Mouse (Mus musculus) kidney, embryonic 14.5 days (tissue): Measurements from ENCODE around the gene Sqor. TPM values are rescaled to one million over a fixed set of nuclear protein-coding genes. Genes with fewer than 3 reads are reported as not detected.
A peak's percentile ranks its signal among the peaks of the same experiment; 100 is the strongest.

Experiments
- ATAC-seq: fragments of 200-750 bp; cut with Nextera tagmentation; 2 replicates; pipeline ENCODE4 v1.8.0; 2017; ENCODE audit warnings: moderate number of reproducible peaks, mild to moderate bottlenecking, moderate TSS enrichment, moderate library complexity; ENCODE audit not compliant: low FRiP score, low TSS enrichment
- H3K27ac ChIP-seq: fragments of 300-500 bp; sonication (generic); 2 replicates; pipeline ENCODE4 v1.5.1; 2014; ENCODE audit warnings: low read depth, mild to moderate bottlenecking, low read length, moderate library complexity, mixed read lengths
- H3K27me3 ChIP-seq: fragments of 300-500 bp; sonication (generic); 2 replicates; pipeline ENCODE4 v1.6.1; 2014; ENCODE audit warnings: mild to moderate bottlenecking, low read length; ENCODE audit not compliant: control insufficient read depth, insufficient read depth
- H3K36me3 ChIP-seq: fragments of 300-500 bp; sonication (generic); 2 replicates; pipeline ENCODE4 v1.6.1; 2014; ENCODE audit warnings: low read length, mixed read lengths; ENCODE audit not compliant: control insufficient read depth, insufficient read depth
- H3K4me1 ChIP-seq: fragments of 300-500 bp; sonication (generic); 2 replicates; pipeline ENCODE4 v1.6.1; 2014; ENCODE audit warnings: low read length, mixed read lengths; ENCODE audit not compliant: control insufficient read depth, insufficient read depth
- H3K4me2 ChIP-seq: fragments of 300-500 bp; sonication (generic); replicated peaks from 2 replicates; pipeline ENCODE4 v1.6.1; 2014; ENCODE audit warnings: low read depth, mild to moderate bottlenecking, low read length
- H3K4me3 ChIP-seq: fragments of 300-500 bp; sonication (generic); 2 replicates; pipeline ENCODE4 v1.5.1; 2014; ENCODE audit warnings: mild to moderate bottlenecking, low read length
- H3K9ac ChIP-seq: fragments of 300-500 bp; sonication (generic); 2 replicates; pipeline ENCODE4 v1.6.1; 2014; ENCODE audit warnings: low read depth, mild to moderate bottlenecking, low read length, moderate library complexity
- H3K9me3 ChIP-seq: fragments of 300-500 bp; sonication (generic); 2 replicates; pipeline ENCODE4 v1.6.1; 2016; ENCODE audit warnings: low read length; ENCODE audit not compliant: control insufficient read depth
- WGBS: fragments of 180-500 bp; shearing (Covaris S2); extraction: QIAGEN DNeasy Blood & Tissue Kit; methylation state at CpG from one replicate; pipeline ENCODE4 v1.1.7; 2014; 5-methylcytosine and 5-hydroxymethylcytosine counted together
- polyA plus RNA-seq: library from polyadenylated mRNA; unstranded; fragments of >200 nt; fragmentation: Nextera tagmentation; extraction: Ambion mirVana; gene quantifications from 2 replicates; pipeline ENCODE4 v1.2.1, GENCODE M21; 2014

The Sqor gene
- polyA plus RNA-seq, 1 experiment from 2014 or later: 11.8 TPM

GRCm38 (mm10) chr2:122746461-122746860 lies 18.6 kb upstream of the Sqor start:
- no peak overlapping the region for H3K4me2 ChIP-seq
- no peaks in the 10 kb centered on the region for H3K4me1 ChIP-seq
- H3K27me3 ChIP-seq: no peaks in the 10 kb centered on the region
- no peak overlapping the region for H3K4me3 ChIP-seq
- H3K27ac ChIP-seq: no peak overlapping the region
- no peak overlapping the region for H3K9ac ChIP-seq
- 92% methylated on average over 9 of the region's 9 CpGs for WGBS
- no peak for ATAC-seq
- H3K36me3 ChIP-seq: peaks cover 36% of the 10 kb centered on the region; the same call in 1 of the 2 replicates
- H3K9me3 ChIP-seq: no peaks in the 10 kb centered on the region

DNA sequence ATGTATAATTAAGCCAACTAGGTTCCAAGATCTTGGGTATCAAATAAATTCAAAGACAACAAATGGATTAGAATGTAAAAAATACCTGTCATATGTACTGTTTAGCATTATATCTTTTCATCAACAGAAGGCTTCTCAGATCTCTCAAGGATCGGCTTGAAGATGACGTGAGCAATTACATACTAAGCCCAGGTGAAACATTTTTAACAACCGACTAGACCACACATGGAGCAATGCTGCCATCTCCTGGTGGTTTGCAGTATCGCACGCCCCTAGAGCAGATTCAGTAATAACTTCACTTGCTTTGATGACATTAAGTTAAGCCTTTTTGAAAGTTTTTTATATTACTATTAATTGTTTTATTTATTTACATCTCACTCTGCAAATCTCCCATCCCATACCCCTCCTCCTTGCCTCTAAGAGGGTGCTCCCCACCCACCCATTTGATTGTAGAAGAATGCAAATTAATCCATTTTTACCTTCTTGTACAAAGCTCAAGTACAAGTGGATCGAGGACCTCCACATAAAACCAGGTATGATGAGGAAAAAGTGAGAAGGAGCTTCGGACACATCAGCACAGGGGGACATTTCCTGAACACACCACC lies 11.2 kb upstream of the Sqor start:
- H3K4me2 ChIP-seq: no peak overlapping the region
- WGBS: 20% methylated on average over 7 of the region's 7 CpGs
- H3K9me3 ChIP-seq: no peaks in the 10 kb centered on the region
- no peak overlapping the region for H3K9ac ChIP-seq
- no peaks in the 10 kb centered on the region; the same call in 1 of the 2 replicates for H3K36me3 ChIP-seq
- H3K4me1 ChIP-seq: no peaks in the 10 kb centered on the region
- H3K4me3 ChIP-seq: no peak overlapping the region
- H3K27ac ChIP-seq: no peak overlapping the region
- ATAC-seq: peak; percentile 52; the same call in 1 of the 2 replicates
- peaks cover 3% of the 10 kb centered on the region; the same call in 1 of the 2 replicates for H3K27me3 ChIP-seq

DNA sequence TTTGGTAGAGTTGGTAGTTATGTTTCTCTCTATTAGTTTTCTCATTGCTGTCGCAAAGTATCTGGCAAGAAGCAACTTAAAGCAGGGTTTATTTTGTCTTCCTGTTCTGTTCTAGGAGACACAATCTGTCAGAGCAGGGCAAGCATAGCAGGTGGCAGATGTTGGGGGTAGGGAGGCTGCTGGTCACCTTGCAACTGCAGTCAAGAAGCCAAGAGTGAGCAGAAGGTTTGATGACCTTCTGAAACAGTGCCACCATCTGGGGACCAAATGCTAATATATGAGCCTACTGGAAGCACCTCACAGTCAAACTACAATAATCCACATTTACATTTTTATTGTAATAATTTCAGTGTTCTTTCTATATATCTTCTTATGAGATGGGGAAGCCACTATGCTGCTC lies 5.2 kb upstream of the Sqor start:
- ATAC-seq: no peak
- Histone ChIP-seq H3K4me2 (no peak overlapping the region), H3K4me1 (no peaks in the 10 kb centered on the region), H3K36me3 (no peaks in the 10 kb centered on the region), H3K4me3 (no peak overlapping the region), H3K9me3 (no peaks in the 10 kb centered on the region), H3K27ac (no peak overlapping the region), H3K9ac (no peak overlapping the region), H3K27me3 (peaks cover 10% of the 10 kb centered on the region)
- WGBS: 89% methylated on average over 1 of the region's 1 CpGs

- Histone ChIP-seq H3K4me1 (peaks cover 5% of the 10 kb centered on the region; the same call in 1 of the 2 replicates), H3K36me3 (no peaks in the 10 kb centered on the region), H3K27ac (no peak overlapping the region), H3K9ac (no peak overlapping the region), H3K27me3 (peaks cover 20% of the 10 kb centered on the region), H3K4me2 (no peak overlapping the region), H3K9me3 (no peaks in the 10 kb centered on the region), H3K4me3 (no peak overlapping the region)
- ATAC-seq: no peak
- 65% methylated on average over 3 of the region's 3 CpGs for WGBS
These were observed 2.0 kb upstream of the Sqor start for GRCm38 (mm10) chr2:122762991-122763390.

DNA sequence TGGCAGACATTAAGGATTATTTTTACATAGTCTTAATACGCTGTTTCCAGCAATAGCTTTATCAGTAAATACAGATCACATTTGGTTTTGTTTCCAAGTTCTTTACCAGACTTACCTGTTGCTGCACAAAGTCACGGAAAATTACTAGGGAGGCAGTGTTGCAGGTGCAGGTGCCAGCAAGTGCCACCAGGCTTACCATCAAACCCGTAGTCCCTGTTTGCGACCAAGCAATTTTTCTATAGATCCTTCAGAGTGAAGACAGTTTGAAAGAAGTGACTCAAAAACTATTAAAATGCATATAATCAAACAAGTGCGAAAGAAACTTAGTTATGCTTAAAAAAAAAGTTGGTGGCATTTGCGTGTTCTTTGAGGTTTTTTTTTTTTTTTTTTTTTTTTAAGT lies 511 bp upstream of the Sqor start:
- Histone ChIP-seq H3K4me2 (peak overlapping the region; percentile 91), H3K9me3 (no peaks in the 10 kb centered on the region), H3K9ac (no peak overlapping the region), H3K36me3 (no peaks in the 10 kb centered on the region), H3K27ac (no peak overlapping the region), H3K4me3 (peak overlapping the region; percentile 52), H3K4me1 (peaks cover 5% of the 10 kb centered on the region; the same call in 1 of the 2 replicates), H3K27me3 (peaks cover 20% of the 10 kb centered on the region)
- no peak for ATAC-seq
- 56% methylated on average over 6 of the region's 6 CpGs for WGBS

DNA sequence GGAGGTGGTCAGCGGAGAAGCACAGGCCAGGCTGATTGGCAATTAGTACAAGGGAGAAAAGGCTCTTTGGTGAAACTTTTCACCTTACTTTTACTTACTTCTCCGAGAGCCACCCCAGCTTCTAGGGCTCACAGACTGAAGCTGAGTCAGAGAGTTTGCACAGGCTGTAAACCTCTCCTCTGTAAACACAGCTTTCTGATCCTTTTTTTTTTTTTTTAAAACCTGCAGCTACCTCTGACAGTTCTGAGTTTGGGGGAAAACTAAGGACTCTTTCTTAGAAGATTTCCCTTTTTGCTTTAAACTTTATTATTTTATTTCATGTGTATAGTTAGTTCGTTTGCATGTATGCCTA lies 733 bp downstream of the Sqor start:
- Histone ChIP-seq H3K27me3 (peaks cover 20% of the 10 kb centered on the region), H3K9me3 (no peaks in the 10 kb centered on the region), H3K27ac (no peak overlapping the region), H3K4me2 (peak overlapping the region; percentile 91), H3K9ac (0 out of 2 replicates have a peak overlapping the region, but pooled peaks have one; percentile 50), H3K36me3 (no peaks in the 10 kb centered on the region), H3K4me1 (peaks cover 5% of the 10 kb centered on the region; the same call in 1 of the 2 replicates), H3K4me3 (peak overlapping the region; percentile 52)
- ATAC-seq: no peak; the same call in 1 of the 2 replicates
- 27% methylated on average over 3 of the region's 3 CpGs for WGBS

- H3K4me2 ChIP-seq: no peak overlapping the region
- WGBS: 86% methylated on average over 2 of the region's 2 CpGs
- no peak for ATAC-seq
- no peaks in the 10 kb centered on the region for H3K9me3 ChIP-seq
- H3K36me3 ChIP-seq: no peaks in the 10 kb centered on the region
- no peaks in the 10 kb centered on the region for H3K4me1 ChIP-seq
- no peak overlapping the region for H3K4me3 ChIP-seq
- no peak overlapping the region for H3K27ac ChIP-seq
- no peak overlapping the region for H3K9ac ChIP-seq
- peaks cover 7% of the 10 kb centered on the region for H3K27me3 ChIP-seq
These were observed 6.0 kb downstream of the Sqor start for GRCm38 (mm10) chr2:122771002-122771401.

DNA sequence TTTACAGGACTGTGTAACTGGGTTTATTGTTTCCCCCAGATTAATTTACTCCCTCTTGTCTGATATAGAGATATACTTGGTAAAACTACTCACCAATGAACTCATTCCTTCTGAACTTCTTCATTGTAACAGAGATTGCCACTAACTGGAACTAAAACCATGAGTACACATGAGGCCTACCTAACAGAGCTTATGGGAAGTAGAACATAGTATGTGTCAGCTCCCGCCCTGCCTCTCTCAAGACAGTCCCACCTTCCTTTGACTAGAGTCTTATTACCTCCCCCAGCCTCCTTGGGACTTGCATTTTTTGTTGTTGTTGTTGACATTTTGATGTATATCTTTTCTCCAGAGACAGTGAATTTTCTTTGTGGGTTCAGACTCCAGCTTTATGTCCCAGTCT lies 7.9 kb downstream of the Sqor start:
- Histone ChIP-seq H3K27me3 (no peaks in the 10 kb centered on the region), H3K9me3 (no peaks in the 10 kb centered on the region), H3K4me1 (no peaks in the 10 kb centered on the region), H3K4me2 (no peak overlapping the region), H3K27ac (no peak overlapping the region), H3K4me3 (no peak overlapping the region), H3K9ac (no peak overlapping the region), H3K36me3 (no peaks in the 10 kb centered on the region)
- 93% methylated on average over 1 of the region's 1 CpGs for WGBS
- ATAC-seq: no peak

DNA sequence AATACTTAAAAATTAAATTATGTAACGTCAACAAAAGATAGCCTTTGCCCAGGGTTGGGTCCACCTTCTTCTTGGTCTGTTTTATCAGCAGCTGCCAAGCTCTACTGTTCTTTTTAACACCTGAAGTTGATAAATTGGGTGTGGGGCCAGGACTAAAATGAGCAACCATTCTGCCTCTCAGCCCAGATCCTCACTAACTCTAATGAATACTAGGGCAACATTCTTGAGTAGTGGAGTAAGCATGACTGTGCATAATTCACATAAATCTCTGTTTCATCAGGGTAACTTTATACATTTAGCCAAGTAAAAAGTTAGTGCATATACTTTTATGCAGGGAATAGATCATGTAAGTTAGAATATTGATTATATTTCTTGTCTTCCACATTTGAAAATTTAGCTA lies 10.5 kb downstream of the Sqor start:
- Histone ChIP-seq H3K36me3 (no peaks in the 10 kb centered on the region), H3K4me1 (no peaks in the 10 kb centered on the region), H3K4me2 (no peak overlapping the region), H3K4me3 (no peak overlapping the region), H3K27ac (no peak overlapping the region), H3K27me3 (no peaks in the 10 kb centered on the region), H3K9me3 (no peaks in the 10 kb centered on the region), H3K9ac (no peak overlapping the region)
- WGBS: 79% methylated on average over 1 of the region's 1 CpGs
- ATAC-seq: no peak
